Mouse (Mus musculus) neural tube, embryonic 12.5 days (tissue): ENCODE results near the gene Ric1. TPM values are rescaled to one million over a fixed set of nuclear protein-coding genes. Genes with fewer than 3 reads are reported as not detected.

ENCODE experiments used
- ATAC-seq: fragments of 200-750 bp; cut with Nextera tagmentation; 2 replicates; pipeline ENCODE4 v1.8.0; 2017; ENCODE audit warnings: low read depth, mild to moderate bottlenecking, moderate TSS enrichment, moderate library complexity; ENCODE audit not compliant: low FRiP score
- H3K27ac ChIP-seq: fragments of 300-500 bp; sonication (generic); 2 replicates; pipeline ENCODE4 v1.5.1; 2016
- H3K27me3 ChIP-seq: fragments of 300-500 bp; sonication (generic); replicated peaks from 2 replicates; pipeline ENCODE4 v1.6.1; 2016; ENCODE audit warnings: mild to moderate bottlenecking
- H3K36me3 ChIP-seq: fragments of 300-500 bp; sonication (generic); 2 replicates; pipeline ENCODE4 v1.6.1; 2016; ENCODE audit warnings: mild to moderate bottlenecking
- H3K4me1 ChIP-seq: fragments of 300-500 bp; sonication (generic); 2 replicates; pipeline ENCODE4 v1.6.1; 2016
- H3K4me2 ChIP-seq: fragments of 300-500 bp; sonication (generic); replicated peaks from 2 replicates; pipeline ENCODE4 v1.6.1; 2016; ENCODE audit warnings: mild to moderate bottlenecking
- H3K4me3 ChIP-seq: fragments of 300-500 bp; sonication (generic); 2 replicates; pipeline ENCODE4 v1.5.1; 2016
- H3K9ac ChIP-seq: fragments of 300-500 bp; sonication (generic); 2 replicates; pipeline ENCODE4 v1.6.1; 2016; ENCODE audit warnings: mild to moderate bottlenecking
- H3K9me3 ChIP-seq: fragments of 300-500 bp; sonication (generic); 2 replicates; pipeline ENCODE4 v1.6.1; 2016; ENCODE audit warnings: mild to moderate bottlenecking
- WGBS: fragments of 180-500 bp; shearing (Covaris S2); methylation state at CpG from one replicate; pipeline ENCODE4 v1.1.7; 2016; 5-methylcytosine and 5-hydroxymethylcytosine counted together
- polyA plus RNA-seq: library from polyadenylated mRNA; unstranded; fragments of >200 nt; fragmentation: Nextera tagmentation; extraction: Ambion mirVana; gene quantifications from 2 replicates; pipeline ENCODE4 v1.2.1, GENCODE M21; 2016

Ric1 gene
- polyA plus RNA-seq, 1 experiment from 2014 or later = 15.1 TPM

GRCm38 (mm10) chr19:29596985-29597384 is 74.9 kb downstream of the Ric1 start:
- WGBS = 94% methylated on average over 2 of the region's 2 CpGs
- no peak overlapping the region for H3K27ac ChIP-seq
- H3K27me3 ChIP-seq = no peaks in the 10 kb centered on the region
- no peaks in the 10 kb centered on the region for H3K4me1 ChIP-seq
- H3K4me3 ChIP-seq = no peak overlapping the region
- H3K9me3 ChIP-seq = no peaks in the 10 kb centered on the region
- no peak overlapping the region for H3K9ac ChIP-seq
- ATAC-seq = no peak
- no peak overlapping the region for H3K4me2 ChIP-seq
- H3K36me3 ChIP-seq = peaks cover 38% of the 10 kb centered on the region

- H3K9ac ChIP-seq = no peak overlapping the region
- no peak overlapping the region for H3K27ac ChIP-seq
- no peaks in the 10 kb centered on the region for H3K9me3 ChIP-seq
- peaks cover 53% of the 10 kb centered on the region for H3K36me3 ChIP-seq
- H3K4me2 ChIP-seq = no peak overlapping the region
- no peak overlapping the region for H3K4me3 ChIP-seq
- H3K4me1 ChIP-seq = no peaks in the 10 kb centered on the region
- H3K27me3 ChIP-seq = no peaks in the 10 kb centered on the region
- 94% methylated on average over 5 of the region's 5 CpGs for WGBS
- ATAC-seq = no peak
Observed at GRCm38 (mm10) chr19:29598981-29599380, 76.9 kb downstream of the Ric1 start.

GRCm38 (mm10) chr19:29603548-29604353 is 81.7 kb downstream of the Ric1 start:
- H3K4me3 ChIP-seq = no peak overlapping the region
- no peaks in the 10 kb centered on the region for H3K4me1 ChIP-seq
- no peaks in the 10 kb centered on the region for H3K27me3 ChIP-seq
- no peaks in the 10 kb centered on the region for H3K9me3 ChIP-seq
- H3K9ac ChIP-seq = no peak overlapping the region
- H3K4me2 ChIP-seq = no peak overlapping the region
- peaks cover 34% of the 10 kb centered on the region for H3K36me3 ChIP-seq
- ATAC-seq = no peak
- H3K27ac ChIP-seq = no peak overlapping the region
- 89% methylated on average over 14 of the region's 14 CpGs for WGBS

- no peak overlapping the region for H3K4me2 ChIP-seq
- no peaks in the 10 kb centered on the region for H3K9me3 ChIP-seq
- ATAC-seq = no peak
- 95% methylated on average over 3 of the region's 3 CpGs for WGBS
- no peak overlapping the region for H3K9ac ChIP-seq
- no peaks in the 10 kb centered on the region for H3K4me1 ChIP-seq
- no peak overlapping the region for H3K4me3 ChIP-seq
- no peak overlapping the region for H3K27ac ChIP-seq
- peaks cover 26% of the 10 kb centered on the region for H3K36me3 ChIP-seq
- H3K27me3 ChIP-seq = no peaks in the 10 kb centered on the region
Observed at GRCm38 (mm10) chr19:29604653-29605052, 82.6 kb downstream of the Ric1 start.

- no peaks in the 10 kb centered on the region for H3K9me3 ChIP-seq
- no peak for ATAC-seq
- H3K27ac ChIP-seq = no peak overlapping the region
- no peaks in the 10 kb centered on the region for H3K4me1 ChIP-seq
- WGBS = 92% methylated on average over 4 of the region's 4 CpGs
- H3K9ac ChIP-seq = no peak overlapping the region
- H3K36me3 ChIP-seq = peaks cover 26% of the 10 kb centered on the region
- H3K4me2 ChIP-seq = no peak overlapping the region
- no peaks in the 10 kb centered on the region for H3K27me3 ChIP-seq
- no peak overlapping the region for H3K4me3 ChIP-seq
Observed at GRCm38 (mm10) chr19:29607521-29607920, 85.4 kb downstream of the Ric1 start.

- ATAC-seq = no peak
- H3K27me3 ChIP-seq = no peaks in the 10 kb centered on the region
- H3K4me1 ChIP-seq = no peaks in the 10 kb centered on the region
- no peak overlapping the region for H3K27ac ChIP-seq
- H3K9me3 ChIP-seq = no peaks in the 10 kb centered on the region
- no peak overlapping the region for H3K4me3 ChIP-seq
- no peak overlapping the region for H3K4me2 ChIP-seq
- H3K9ac ChIP-seq = no peak overlapping the region
- 85% methylated on average over 4 of the region's 4 CpGs for WGBS
- peaks cover 29% of the 10 kb centered on the region for H3K36me3 ChIP-seq
Observed at GRCm38 (mm10) chr19:29608212-29608611, 86.1 kb downstream of the Ric1 start.

- no peak for ATAC-seq
- Histone ChIP-seq H3K4me2 (no peak overlapping the region), H3K9ac (no peak overlapping the region), H3K9me3 (no peaks in the 10 kb centered on the region), H3K4me1 (no peaks in the 10 kb centered on the region), H3K27ac (no peak overlapping the region), H3K36me3 (peaks cover 27% of the 10 kb centered on the region), H3K27me3 (no peaks in the 10 kb centered on the region), H3K4me3 (no peak overlapping the region)
- 95% methylated on average over 10 of the region's 10 CpGs for WGBS
Observed at GRCm38 (mm10) chr19:29610907-29611306, 88.8 kb downstream of the Ric1 start.

GRCm38 (mm10) chr19:29612102-29612501 is 90.0 kb downstream of the Ric1 start:
- Histone ChIP-seq H3K4me1 (no peaks in the 10 kb centered on the region), H3K36me3 (peaks cover 27% of the 10 kb centered on the region), H3K4me2 (no peak overlapping the region), H3K27me3 (no peaks in the 10 kb centered on the region), H3K9me3 (no peaks in the 10 kb centered on the region), H3K4me3 (no peak overlapping the region), H3K9ac (no peak overlapping the region), H3K27ac (no peak overlapping the region)
- WGBS = 88% methylated on average over 2 of the region's 2 CpGs
- ATAC-seq = no peak

- no peak overlapping the region for H3K4me3 ChIP-seq
- ATAC-seq = no peak
- no peaks in the 10 kb centered on the region for H3K4me1 ChIP-seq
- H3K9me3 ChIP-seq = no peaks in the 10 kb centered on the region
- no peak overlapping the region for H3K4me2 ChIP-seq
- H3K27ac ChIP-seq = no peak overlapping the region
- 63% methylated on average over 7 of the region's 9 CpGs for WGBS
- no peak overlapping the region for H3K9ac ChIP-seq
- H3K27me3 ChIP-seq = no peaks in the 10 kb centered on the region
- H3K36me3 ChIP-seq = no peaks in the 10 kb centered on the region; the same call in 1 of the 2 replicates
Observed at GRCm38 (mm10) chr19:29641055-29641454, 119.0 kb downstream of the Ric1 start.

GRCm38 (mm10) chr19:29641510-29641909 is 119.4 kb downstream of the Ric1 start:
- Histone ChIP-seq H3K4me1 (no peaks in the 10 kb centered on the region), H3K27ac (no peak overlapping the region), H3K9me3 (no peaks in the 10 kb centered on the region), H3K36me3 (no peaks in the 10 kb centered on the region; the same call in 1 of the 2 replicates), H3K4me3 (no peak overlapping the region), H3K27me3 (no peaks in the 10 kb centered on the region), H3K9ac (no peak overlapping the region), H3K4me2 (no peak overlapping the region)
- 52% methylated on average over 5 of the region's 5 CpGs for WGBS
- no peak for ATAC-seq

- H3K27me3 ChIP-seq = no peaks in the 10 kb centered on the region
- H3K36me3 ChIP-seq = no peaks in the 10 kb centered on the region; the same call in 1 of the 2 replicates
- no peak overlapping the region for H3K27ac ChIP-seq
- no peak overlapping the region for H3K4me3 ChIP-seq
- H3K4me2 ChIP-seq = no peak overlapping the region
- no peaks in the 10 kb centered on the region for H3K4me1 ChIP-seq
- H3K9me3 ChIP-seq = no peaks in the 10 kb centered on the region
- WGBS = 67% methylated on average over 6 of the region's 6 CpGs
- no peak overlapping the region for H3K9ac ChIP-seq
- no peak for ATAC-seq
Observed at GRCm38 (mm10) chr19:29642211-29642610, 120.1 kb downstream of the Ric1 start.

- Histone ChIP-seq H3K9me3 (no peaks in the 10 kb centered on the region), H3K4me2 (no peak overlapping the region), H3K9ac (no peak overlapping the region), H3K27me3 (no peaks in the 10 kb centered on the region), H3K36me3 (no peaks in the 10 kb centered on the region; the same call in 1 of the 2 replicates), H3K27ac (no peak overlapping the region), H3K4me1 (no peaks in the 10 kb centered on the region), H3K4me3 (no peak overlapping the region)
- ATAC-seq = no peak
- WGBS = 84% methylated on average over 11 of the region's 11 CpGs
Observed at GRCm38 (mm10) chr19:29643194-29643922, 121.3 kb downstream of the Ric1 start.
